Mouse (Mus musculus) monocyte, adult 5-6 weeks (primary cell): ENCODE measurements around the gene Gm21095. TPM values are rescaled to one million over a fixed set of nuclear protein-coding genes. Genes with fewer than 3 reads are reported as not detected.
"Not testable (repeated sequence)": the region's sequence is repeated elsewhere in the genome, so short reads cannot be mapped to it uniquely, and the experiment has no call there.

Experiments
- ATAC-seq: fragments of 153-309, 156-312 bp; replicated peaks from 2 replicates; pipeline ENCODE4 v1.8.0; 2017; ENCODE audit warnings: mild to moderate bottlenecking; ENCODE audit not compliant: low TSS enrichment, insufficient number of reproducible peaks, severe bottlenecking, poor library complexity, low FRiP score
- total RNA-seq: library from RNA; stranded (forward); fragments of 200-1000, 200-491, 200-594 nt; gene quantifications from 3 replicates; pipeline ENCODE4 v1.2.3, GENCODE M21; 2017

Gene Gm21095
- not detected in 3 replicates for total RNA-seq

GRCm38 (mm10) chrY:84096979-84097378 is at the start of gene Gm21095:
Gene Gm21095 (plus strand): TSS chrY:84097279.
- ATAC-seq: not testable (repeated sequence)
